Mouse (Mus musculus) embryonic fibroblast, embryonic 13.5 days (primary cell): ENCODE measurements around the gene Bbs9.

Source experiments
- CTCF ChIP-seq: IDR thresholded peaks from 2 replicates; pipeline ENCODE4 v1.5.1; 2011; ENCODE audit warnings: mild to moderate bottlenecking, control low read depth, low read length, moderate library complexity, borderline replicate concordance; ENCODE audit not compliant: insufficient read depth
- POLR2A ChIP-seq: IDR thresholded peaks from 2 replicates; pipeline ENCODE4 v1.6.1; 2011; ENCODE audit warnings: low read depth, mild to moderate bottlenecking, control low read depth, low read length, moderate library complexity

DNA sequence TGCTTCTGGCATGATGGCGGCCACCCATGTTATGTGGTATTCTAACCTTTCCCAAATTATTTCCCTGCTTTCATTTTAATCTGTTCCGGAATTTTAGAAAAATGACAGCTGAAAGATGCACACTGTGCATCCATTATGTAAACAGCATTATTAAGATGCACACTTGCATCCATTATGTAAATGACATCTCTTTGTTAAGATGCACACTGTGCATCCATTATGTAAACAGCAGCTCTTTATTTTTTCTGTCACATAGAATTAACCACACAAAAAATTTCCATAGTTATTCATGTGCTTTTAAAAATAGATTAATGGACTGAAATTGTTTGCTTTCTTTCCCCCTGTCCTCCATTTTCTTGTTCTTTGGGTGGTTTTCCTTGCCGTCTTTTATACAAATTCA lies 373.3 kb downstream of the Bbs9 start:
- TF ChIP-seq CTCF (no peak), POLR2A (no peak)
